Mouse (Mus musculus) stomach, embryonic 16.5 days (tissue): ENCODE measurements at regions not wholly inside any gene's neighbourhood (a gene's known extent, or its start where the extent isn't known, plus 50 kb on each side); places are given as distances from the start of the nearest gene placed in this dataset.

Source experiments
- ATAC-seq: fragments of 200-750 bp; cut with Nextera tagmentation; 2 replicates; pipeline ENCODE4 v1.8.0; 2017; ENCODE audit warnings: moderate number of reproducible peaks, moderate TSS enrichment; ENCODE audit not compliant: insufficient read depth, low FRiP score
- H3K27ac ChIP-seq: fragments of 300-500 bp; sonication (generic); 2 replicates; pipeline ENCODE4 v1.5.1; 2014; ENCODE audit warnings: low read length
- H3K27me3 ChIP-seq: fragments of 300-500 bp; sonication (generic); 2 replicates; pipeline ENCODE4 v1.6.1; 2014; ENCODE audit warnings: low read length, control low read depth, mixed read lengths; ENCODE audit not compliant: control insufficient read depth, insufficient read depth
- H3K36me3 ChIP-seq: fragments of 300-500 bp; sonication (generic); 2 replicates; pipeline ENCODE4 v1.6.1; 2014; ENCODE audit warnings: low read length; ENCODE audit not compliant: control insufficient read depth, insufficient read depth
- H3K4me1 ChIP-seq: fragments of 300-500 bp; sonication (generic); 2 replicates; pipeline ENCODE4 v1.6.1; 2014; ENCODE audit warnings: low read length, control low read depth, mixed read lengths; ENCODE audit not compliant: control insufficient read depth, insufficient read depth
- H3K4me2 ChIP-seq: fragments of 300-500 bp; sonication (generic); 2 replicates; pipeline ENCODE4 v1.6.1; 2014; ENCODE audit warnings: low read depth, low read length, mixed read lengths
- H3K4me3 ChIP-seq: fragments of 300-500 bp; sonication (generic); replicated peaks from 2 replicates; pipeline ENCODE4 v1.5.1; 2014; ENCODE audit warnings: mild to moderate bottlenecking, low read length
- H3K9ac ChIP-seq: fragments of 300-500 bp; sonication (generic); 2 replicates; pipeline ENCODE4 v1.6.1; 2014; ENCODE audit warnings: low read length
- H3K9me3 ChIP-seq: fragments of 300-500 bp; sonication (generic); replicated peaks from 2 replicates; pipeline ENCODE4 v1.6.1; 2016; ENCODE audit warnings: low read length, control low read depth; ENCODE audit not compliant: control insufficient read depth
- WGBS: fragments of 180-500 bp; shearing (Covaris S2); extraction: QIAGEN DNeasy Blood & Tissue Kit; methylation state at CpG from one replicate; pipeline ENCODE4 v1.1.7; 2014; 5-methylcytosine and 5-hydroxymethylcytosine counted together

DNA sequence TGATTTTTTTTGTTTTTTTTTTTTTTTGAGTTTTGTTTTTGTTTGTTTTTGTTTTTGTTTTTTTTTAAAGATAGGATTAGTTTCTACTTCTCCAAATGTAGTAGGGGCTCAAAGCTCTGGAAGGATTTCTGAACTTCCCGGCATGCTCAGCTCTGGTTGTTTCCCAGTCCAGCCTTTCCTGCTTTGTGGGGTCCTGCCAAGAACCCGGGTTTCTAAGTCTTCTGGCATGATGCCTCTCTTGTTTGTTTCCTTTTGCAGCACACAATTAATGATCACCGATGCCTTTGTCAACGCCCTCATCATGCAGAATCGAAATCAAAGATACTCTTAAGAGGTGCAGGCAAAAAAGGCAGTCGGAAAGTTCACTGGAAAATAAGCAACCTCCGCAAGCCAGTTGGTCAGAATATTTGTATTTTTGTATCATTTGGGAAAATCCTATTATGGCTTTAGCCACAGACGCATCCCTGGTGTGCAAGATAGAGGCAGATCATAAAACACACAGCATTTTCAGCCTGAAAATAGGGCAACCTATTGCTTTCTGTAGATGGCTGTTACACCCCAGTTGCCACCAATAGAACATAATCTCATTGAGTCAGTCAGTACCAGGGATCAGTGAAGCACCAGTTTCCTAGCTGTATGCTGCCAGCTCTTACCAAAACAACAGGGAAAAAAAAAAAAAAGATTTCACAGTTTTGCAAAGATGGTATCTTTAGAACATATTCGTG lies 526.6 kb downstream of the Ofcc1 start:
- no peak for ATAC-seq
- no peak overlapping the region for H3K9ac ChIP-seq
- no peaks in the 10 kb centered on the region for H3K36me3 ChIP-seq
- H3K9me3 ChIP-seq: no peaks in the 10 kb centered on the region
- 74% methylated on average over 9 of the region's 9 CpGs for WGBS
- no peak overlapping the region for H3K4me2 ChIP-seq
- H3K4me3 ChIP-seq: no peak overlapping the region
- H3K27me3 ChIP-seq: no peaks in the 10 kb centered on the region
- no peak overlapping the region for H3K27ac ChIP-seq
- peaks cover 4% of the 10 kb centered on the region; the same call in 1 of the 2 replicates for H3K4me1 ChIP-seq

- peak overlapping the region; percentile 21 for H3K4me3 ChIP-seq
- H3K4me1 ChIP-seq: 0 out of 2 replicates have a peak, but pooled peaks cover 3% of the 10 kb centered on the region
- no peak overlapping the region for H3K27ac ChIP-seq
- 4% methylated on average over 20 of the region's 20 CpGs for WGBS
- H3K27me3 ChIP-seq: no peaks in the 10 kb centered on the region
- no peaks in the 10 kb centered on the region for H3K9me3 ChIP-seq
- no peaks in the 10 kb centered on the region for H3K36me3 ChIP-seq
- H3K4me2 ChIP-seq: peak overlapping the region; percentile 43
- H3K9ac ChIP-seq: peak overlapping the region; percentile 0; the same call in 1 of the 2 replicates
- ATAC-seq: no peak
These were observed 537.2 kb downstream of the Ofcc1 start for GRCm38 (mm10) chr13:39823965-39824555.

GRCm38 (mm10) chr13:39823346-39823954 lies 537.8 kb downstream of the Ofcc1 start:
- Histone ChIP-seq H3K27me3 (no peaks in the 10 kb centered on the region), H3K27ac (no peak overlapping the region), H3K9ac (no peak overlapping the region), H3K36me3 (no peaks in the 10 kb centered on the region), H3K4me1 (0 out of 2 replicates have a peak, but pooled peaks cover 3% of the 10 kb centered on the region), H3K9me3 (no peaks in the 10 kb centered on the region), H3K4me3 (peak overlapping the region; percentile 21), H3K4me2 (peak overlapping the region; percentile 43)
- 18% methylated on average over 15 of the region's 15 CpGs for WGBS
- ATAC-seq: no peak

GRCm38 (mm10) chr13:39774554-39774953 lies 586.7 kb downstream of the Ofcc1 start:
- Histone ChIP-seq H3K4me1 (no peaks in the 10 kb centered on the region), H3K27me3 (no peaks in the 10 kb centered on the region), H3K4me2 (no peak overlapping the region), H3K27ac (no peak overlapping the region), H3K9ac (no peak overlapping the region), H3K36me3 (no peaks in the 10 kb centered on the region), H3K4me3 (no peak overlapping the region), H3K9me3 (no peaks in the 10 kb centered on the region)
- ATAC-seq: no peak
- WGBS: 71% methylated on average over 5 of the region's 5 CpGs

DNA sequence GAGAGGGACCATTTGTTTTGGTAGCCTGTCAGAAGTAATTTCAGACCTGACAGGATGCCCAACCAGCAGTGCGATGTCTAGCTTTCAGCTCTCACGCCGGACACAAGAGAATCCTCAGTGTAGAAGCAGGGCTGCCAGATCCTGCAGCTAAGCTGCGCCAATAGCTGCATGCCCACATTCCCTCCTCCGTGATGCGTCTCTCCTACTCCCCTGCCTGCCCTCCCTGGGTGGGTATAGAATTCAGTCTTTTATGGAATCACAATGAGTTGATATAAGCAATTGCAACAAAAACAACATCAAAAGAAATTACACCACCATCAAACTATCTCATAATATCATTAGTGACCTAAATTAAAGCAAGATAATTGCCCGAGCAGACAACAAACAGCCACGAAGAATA lies 587.1 kb downstream of the Ofcc1 start:
- ATAC-seq: no peak
- Histone ChIP-seq H3K9ac (no peak overlapping the region), H3K9me3 (no peaks in the 10 kb centered on the region), H3K36me3 (no peaks in the 10 kb centered on the region), H3K27ac (no peak overlapping the region), H3K4me2 (no peak overlapping the region), H3K27me3 (no peaks in the 10 kb centered on the region), H3K4me1 (no peaks in the 10 kb centered on the region), H3K4me3 (no peak overlapping the region)
- WGBS: 73% methylated on average over 8 of the region's 8 CpGs

DNA sequence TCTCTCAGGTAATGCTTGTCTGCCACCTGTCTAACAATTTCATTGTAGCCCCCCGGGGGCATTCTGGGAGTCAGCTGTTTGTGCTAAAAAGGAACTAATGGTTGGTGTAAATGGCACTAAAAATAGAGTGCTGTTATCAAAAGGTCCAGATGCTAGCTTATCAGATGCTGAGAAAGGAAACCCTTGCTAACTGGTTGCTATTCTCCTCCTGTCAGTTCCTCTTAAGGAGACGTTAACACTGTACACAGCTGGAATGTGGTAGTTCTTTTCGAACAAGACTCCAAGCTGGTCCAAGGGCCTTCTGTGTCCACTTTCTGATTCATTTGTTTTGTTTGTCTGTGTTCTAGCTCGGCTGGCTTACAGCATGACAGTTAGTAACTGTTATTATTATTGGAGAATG lies 592.0 kb downstream of the Ofcc1 start:
- Histone ChIP-seq H3K4me2 (no peak overlapping the region), H3K27ac (no peak overlapping the region), H3K9ac (no peak overlapping the region), H3K4me3 (no peak overlapping the region), H3K27me3 (no peaks in the 10 kb centered on the region), H3K36me3 (no peaks in the 10 kb centered on the region), H3K4me1 (no peaks in the 10 kb centered on the region), H3K9me3 (no peaks in the 10 kb centered on the region)
- ATAC-seq: no peak
- 41% methylated on average over 4 of the region's 4 CpGs for WGBS

- no peak overlapping the region for H3K4me3 ChIP-seq
- no peak overlapping the region for H3K27ac ChIP-seq
- no peaks in the 10 kb centered on the region for H3K27me3 ChIP-seq
- H3K36me3 ChIP-seq: no peaks in the 10 kb centered on the region
- no peaks in the 10 kb centered on the region for H3K9me3 ChIP-seq
- no peak overlapping the region for H3K9ac ChIP-seq
- no peak overlapping the region for H3K4me2 ChIP-seq
- H3K4me1 ChIP-seq: no peaks in the 10 kb centered on the region
- no peak for ATAC-seq
- WGBS: 79% methylated on average over 1 of the region's 1 CpGs
These were observed 594.4 kb downstream of the Ofcc1 start for GRCm38 (mm10) chr13:39766897-39767296.
